Mouse (Mus musculus) heart, postnatal 25 days (tissue): ENCODE data around the gene Gm17651. TPM values are rescaled to one million over a fixed set of nuclear protein-coding genes. Genes with fewer than 3 reads are reported as not detected.

Source experiments
- DNase-seq: peaks from one replicate; pipeline ENCODE4 v3.0.0; 2022; ENCODE audit warnings: low spot score
- intact Hi-C: fragments of 180-260 bp; cut with DNase I; formaldehyde crosslinking; loops from one replicate; pipeline ENCODE4 v1.15.1; 2025
- total RNA-seq, 2 experiments: library from RNA; stranded (reverse); gene quantifications; 2 replicates each; pipeline ENCODE4 v1.2.3; 2021

The Gm17651 gene
- total RNA-seq = not detected

- DNase-seq = no peak
- intact Hi-C loops = no loop called here
Measured at GRCm38 (mm10) chr3:97674644-97675110, at the start of gene Gm17651. Gene Gm17651 (minus strand): TSS chr3:97674694.

- intact Hi-C loops = no loop called here
Measured at GRCm38 (mm10) chr3:97719116-97719515, 44.6 kb upstream of the Gm17651 start.

GRCm38 (mm10) chr3:97715922-97716321 is 41.4 kb upstream of the Gm17651 start:
- no peak for DNase-seq
- intact Hi-C loops = no loop called here

More at GRCm38 (mm10) chr3:97719116-97719515, 44.6 kb upstream of the Gm17651 start:
- no peak for DNase-seq

- intact Hi-C loops = no loop called here
- DNase-seq = no peak
Measured at GRCm38 (mm10) chr3:97710881-97711280, 36.4 kb upstream of the Gm17651 start.

GRCm38 (mm10) chr3:97710134-97710533 is 35.6 kb upstream of the Gm17651 start:
- no peak for DNase-seq
- intact Hi-C loops = no loop called here

- DNase-seq = no peak
- intact Hi-C loops = no loop called here
Measured at GRCm38 (mm10) chr3:97706561-97706960, 32.1 kb upstream of the Gm17651 start.

- DNase-seq = no peak
- intact Hi-C loops = no loop called here
Measured at GRCm38 (mm10) chr3:97705508-97705907, 31.0 kb upstream of the Gm17651 start.

GRCm38 (mm10) chr3:97702448-97703080 is 28.1 kb upstream of the Gm17651 start:
- intact Hi-C loops = no loop called here
- no peak for DNase-seq

- intact Hi-C loops = no loop called here
Measured at GRCm38 (mm10) chr3:97701198-97701597, 26.7 kb upstream of the Gm17651 start.

GRCm38 (mm10) chr3:97699061-97699460 is 24.6 kb upstream of the Gm17651 start:
- DNase-seq = no peak
- intact Hi-C loops = no loop called here

More at GRCm38 (mm10) chr3:97701198-97701597, 26.7 kb upstream of the Gm17651 start:
- DNase-seq = no peak

- DNase-seq = no peak
Measured at GRCm38 (mm10) chr3:97697291-97697690, 22.8 kb upstream of the Gm17651 start.

GRCm38 (mm10) chr3:97696866-97697265 is 22.4 kb upstream of the Gm17651 start:
- no peak for DNase-seq
- intact Hi-C loops = no loop called here

More at GRCm38 (mm10) chr3:97697291-97697690, 22.8 kb upstream of the Gm17651 start:
- intact Hi-C loops = no loop called here

- DNase-seq = no peak
- intact Hi-C loops = no loop called here
Measured at GRCm38 (mm10) chr3:97693806-97694205, 19.3 kb upstream of the Gm17651 start.

- no peak for DNase-seq
- intact Hi-C loops = no loop called here
Measured at GRCm38 (mm10) chr3:97691443-97692017, 17.0 kb upstream of the Gm17651 start.

- intact Hi-C loops = no loop called here
Measured at GRCm38 (mm10) chr3:97690590-97690989, 16.1 kb upstream of the Gm17651 start.

GRCm38 (mm10) chr3:97689289-97689688 is 14.8 kb upstream of the Gm17651 start:
- no peak for DNase-seq
- intact Hi-C loops = no loop called here

More at GRCm38 (mm10) chr3:97690590-97690989, 16.1 kb upstream of the Gm17651 start:
- DNase-seq = no peak

GRCm38 (mm10) chr3:97686372-97687117 is 12.1 kb upstream of the Gm17651 start:
- intact Hi-C loops = no loop called here

GRCm38 (mm10) chr3:97683560-97684195 is 9.2 kb upstream of the Gm17651 start:
- no peak for DNase-seq
- intact Hi-C loops = loop anchor here (5.0 kb wide), 1 partner anchor 84 kb away; no protein-coding TSS in a partner anchor

More at GRCm38 (mm10) chr3:97686372-97687117, 12.1 kb upstream of the Gm17651 start:
- DNase-seq = no peak

GRCm38 (mm10) chr3:97682576-97682975 is 8.1 kb upstream of the Gm17651 start:
- intact Hi-C loops = loop anchor here (5.0 kb wide), 1 partner anchor 85 kb away; no protein-coding TSS in a partner anchor
- DNase-seq = no peak

GRCm38 (mm10) chr3:97682159-97682502 is 7.6 kb upstream of the Gm17651 start:
- intact Hi-C loops = loop anchor here (5.0 kb wide), 1 partner anchor 85 kb away; no protein-coding TSS in a partner anchor
- DNase-seq = no peak
